Mouse (Mus musculus) liver, postnatal 0 days (tissue): ENCODE data around the gene Car2.

Experiments used
- CTCF ChIP-seq: sonication (generic); IDR thresholded peaks from 2 replicates; pipeline ENCODE4 v1.5.1; 2016; ENCODE audit warnings: antibody characterized with exemption, low read depth
- EP300 ChIP-seq: IDR thresholded peaks from 2 replicates; pipeline ENCODE4 v1.6.1; 2016; ENCODE audit warnings: antibody characterized with exemption, low read depth, mild to moderate bottlenecking

DNA sequence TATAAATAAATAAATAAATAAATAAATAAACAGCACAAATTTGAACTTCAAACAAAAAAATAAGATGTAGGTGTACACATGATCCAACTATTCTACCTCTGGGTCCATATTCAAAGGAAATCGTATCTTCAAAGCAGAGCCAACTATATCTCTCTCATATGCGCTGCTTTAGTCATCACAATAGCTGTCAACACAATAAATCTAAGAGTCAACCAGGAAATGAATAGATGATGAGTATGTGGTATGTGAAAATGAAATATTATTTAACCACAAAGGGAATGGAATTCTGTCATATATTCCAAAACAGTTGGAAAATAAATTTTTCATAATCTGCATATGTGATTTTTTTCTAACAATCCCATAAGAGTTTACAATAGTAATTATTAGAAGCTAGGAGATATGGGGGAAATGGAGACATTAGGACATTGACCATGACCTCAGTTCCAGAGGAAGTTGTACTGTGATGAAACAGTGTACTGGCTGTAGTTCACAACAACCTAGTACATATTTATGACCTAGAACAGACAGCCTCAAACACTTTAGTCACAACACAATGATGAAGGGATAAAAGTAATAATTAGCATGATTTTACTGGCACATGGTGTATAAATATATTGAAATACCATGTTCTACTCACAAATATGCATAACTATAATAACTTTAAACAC lies 37.4 kb upstream of the Car2 start:
- TF ChIP-seq CTCF: no peak
- no peak for TF ChIP-seq EP300
